Mouse (Mus musculus): ENCODE measurements at regions not wholly inside any gene's neighbourhood (a gene's known extent, or its start where the extent isn't known, plus 50 kb on each side); places are given as distances from the start of the nearest gene placed in this dataset.
"Not testable (repeated sequence)": the region's sequence is repeated elsewhere in the genome, so short reads cannot be mapped to it uniquely, and the experiment has no call there.

DNA sequence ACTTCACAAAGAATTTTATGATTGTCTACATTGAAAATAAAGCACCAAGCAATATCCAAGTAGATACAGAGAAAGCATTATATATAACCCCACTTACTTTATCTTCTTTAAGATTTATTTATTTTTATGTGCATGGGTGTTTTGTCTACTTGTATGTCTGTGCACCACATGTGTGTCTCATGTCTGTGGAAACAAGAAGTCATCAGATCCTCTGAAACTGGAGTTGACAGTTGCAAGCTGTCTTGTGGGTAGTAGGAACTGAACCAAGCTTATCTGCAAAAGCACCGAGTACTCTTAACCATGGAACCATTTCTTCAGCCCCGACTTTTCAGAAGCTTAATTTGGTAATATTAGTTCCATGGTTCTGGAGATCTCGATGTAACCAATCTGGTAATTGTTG, 151.2 kb upstream of the Tet2 start:
- DNase-seq (ENCODE audit: low read depth, low spot score): no peak
- ATAC-seq: no peak
- in situ Hi-C loops (cut with MboI; ENCODE audit: low pct_unique_long_range_greater_than_20kb): no loop called here
- ChIA-PET POLR2A (no interaction called here), CTCF (no interaction called here)
- no peak for TF ChIP-seq CTCF (IDR thresholded peaks at IDR 0.05)
- no peaks in the 10 kb centered on the region for H3K27me3 ChIP-seq

DNA sequence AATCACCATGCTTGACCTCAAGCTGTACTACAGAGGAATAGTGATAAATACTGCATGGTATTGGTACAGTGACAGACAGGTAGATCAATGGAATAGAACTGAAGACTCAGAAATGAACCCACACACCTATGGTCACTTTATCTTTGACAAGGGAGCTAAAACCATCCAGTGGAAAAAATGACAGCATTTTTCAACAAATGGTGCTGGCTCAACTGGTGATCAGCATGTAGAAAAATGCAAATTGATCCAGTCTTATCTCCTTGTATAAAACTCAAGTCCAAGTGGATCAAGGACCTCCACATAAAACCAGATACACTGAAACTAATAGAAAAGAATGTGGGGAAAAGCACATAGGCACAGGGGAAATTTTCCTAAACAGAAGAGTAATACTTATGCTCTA, 159.9 kb upstream of the Tet2 start:
- H3K27me3 ChIP-seq; in situ Hi-C loops (cut with MboI; ENCODE audit: low pct_unique_long_range_greater_than_20kb); DNase-seq (ENCODE audit: low read depth, low spot score); ATAC-seq; POLR2A ChIA-PET: not testable (repeated sequence)
- CTCF ChIA-PET: interaction anchor here (1.3 to 1.5 kb wide), 2 partner anchors 19 to 94 kb away, joined by 3 to 4 read pairs; no protein-coding TSS in a partner anchor

DNA sequence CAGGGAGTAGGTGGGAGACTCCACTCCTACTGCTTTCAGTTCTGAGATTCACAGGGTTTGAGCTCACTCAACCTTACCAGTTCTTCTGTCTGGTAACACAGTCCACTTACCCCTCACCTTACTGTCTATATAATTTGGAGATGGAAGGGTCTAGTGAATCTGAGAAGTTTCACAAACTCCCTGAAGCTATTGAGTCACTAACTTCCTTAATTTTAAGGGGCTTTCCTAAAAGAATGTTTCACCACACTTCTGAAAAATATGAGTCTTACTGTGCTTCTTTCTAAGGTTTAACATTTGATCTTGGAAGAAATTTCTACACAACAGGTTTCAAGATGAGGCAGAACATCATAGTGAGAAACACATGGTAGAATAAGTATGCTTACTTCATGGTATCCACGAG, 166.6 kb upstream of the Tet2 start:
- no peak for TF ChIP-seq CTCF (IDR thresholded peaks at IDR 0.05)
- POLR2A ChIA-PET: no interaction called here
- no peak for ATAC-seq
- in situ Hi-C loops (cut with MboI; ENCODE audit: low pct_unique_long_range_greater_than_20kb): no loop called here
- no peaks in the 10 kb centered on the region for H3K27me3 ChIP-seq
- CTCF ChIA-PET: interaction anchor here (0.9 kb wide), 1 partner anchor 11 kb away, joined by 3 read pairs; no protein-coding TSS in a partner anchor
- DNase-seq (ENCODE audit: low read depth, low spot score): no peak

- POLR2A ChIA-PET: no interaction called here
- ATAC-seq (no peak), DNase-seq (ENCODE audit: low read depth, low spot score) (no peak)
- H3K27me3 ChIP-seq: no peaks in the 10 kb centered on the region
- TF ChIP-seq CTCF (IDR thresholded peaks at IDR 0.05): no peak
- CTCF ChIA-PET: interaction anchor here (0.6 to 1.3 kb wide), 3 partner anchors 12 to 16 kb away, joined by 3 to 4 read pairs (median 3); no protein-coding TSS in a partner anchor
- in situ Hi-C loops (cut with MboI; ENCODE audit: low pct_unique_long_range_greater_than_20kb): no loop called here
Observed at GRCm38 (mm10) chr3:133722550-133723290, 177.8 kb upstream of the Tet2 start.

GRCm38 (mm10) chr3:133726831-133727230, 181.9 kb upstream of the Tet2 start:
- ATAC-seq (no peak), DNase-seq (ENCODE audit: low read depth, low spot score) (no peak)
- TF ChIP-seq CTCF (IDR thresholded peaks at IDR 0.05): no peak
- POLR2A ChIA-PET: no interaction called here
- in situ Hi-C loops (cut with MboI; ENCODE audit: low pct_unique_long_range_greater_than_20kb): no loop called here
- no peaks in the 10 kb centered on the region for H3K27me3 ChIP-seq
- CTCF ChIA-PET: interaction anchor here (2.5 kb wide), 1 partner anchor 16 kb away, joined by 6 read pairs; no protein-coding TSS in a partner anchor

GRCm38 (mm10) chr3:133735603-133736002, 190.7 kb upstream of the Tet2 start:
- DNase-seq (ENCODE audit: low read depth, low spot score) (no peak), ATAC-seq (no peak)
- ChIA-PET POLR2A (no interaction called here), CTCF (interaction anchor here (1.0 kb wide), 1 partner anchor 13 kb away, joined by 3 read pairs; no protein-coding TSS in a partner anchor)
- in situ Hi-C loops (cut with MboI; ENCODE audit: low pct_unique_long_range_greater_than_20kb): no loop called here
- no peak for TF ChIP-seq CTCF (IDR thresholded peaks at IDR 0.05)
- H3K27me3 ChIP-seq: peaks cover 2% of the 10 kb centered on the region

DNA sequence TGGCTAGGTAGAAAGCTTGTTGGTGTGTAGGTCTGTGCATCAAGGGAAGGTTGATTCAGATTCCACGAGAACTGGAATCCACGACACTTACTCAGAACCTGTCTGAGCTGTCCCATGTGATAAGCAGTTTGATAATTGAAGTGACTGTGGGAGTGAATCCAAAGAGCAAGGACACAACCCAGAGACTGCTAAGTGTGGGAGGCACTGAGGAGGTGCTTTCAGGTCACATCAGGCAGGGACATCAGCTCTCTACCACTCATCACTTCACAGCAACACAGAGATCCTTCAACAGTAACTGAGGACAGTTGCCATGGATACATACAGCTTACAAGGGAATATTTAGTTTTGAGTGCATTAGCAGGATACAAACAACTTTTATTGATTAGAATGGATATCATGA, 194.0 kb upstream of the Tet2 start:
- ChIA-PET CTCF (interaction anchor here (1.5 to 2.2 kb wide), 3 partner anchors 14 to 30 kb away, joined by 3 to 9 read pairs (median 4); no protein-coding TSS in a partner anchor), POLR2A (no interaction called here)
- no peak for ATAC-seq
- in situ Hi-C loops (cut with MboI; ENCODE audit: low pct_unique_long_range_greater_than_20kb): no loop called here
- no peak for DNase-seq (ENCODE audit: low read depth, low spot score)
- no peak for TF ChIP-seq CTCF (IDR thresholded peaks at IDR 0.05)
- H3K27me3 ChIP-seq: peaks cover 8% of the 10 kb centered on the region

GRCm38 (mm10) chr3:133744552-133745118, 199.7 kb upstream of the Tet2 start:
- H3K27me3 ChIP-seq: peaks cover 8% of the 10 kb centered on the region
- CTCF ChIA-PET: interaction anchor here (0.9 to 1.1 kb wide), 2 partner anchors 8 to 11 kb away, joined by 3 read pairs; no protein-coding TSS in a partner anchor
- TF ChIP-seq CTCF (IDR thresholded peaks at IDR 0.05): no peak
- in situ Hi-C loops (cut with MboI; ENCODE audit: low pct_unique_long_range_greater_than_20kb): no loop called here
- POLR2A ChIA-PET: no interaction called here
- DNase-seq (ENCODE audit: low read depth, low spot score) (no peak), ATAC-seq (no peak)

DNA sequence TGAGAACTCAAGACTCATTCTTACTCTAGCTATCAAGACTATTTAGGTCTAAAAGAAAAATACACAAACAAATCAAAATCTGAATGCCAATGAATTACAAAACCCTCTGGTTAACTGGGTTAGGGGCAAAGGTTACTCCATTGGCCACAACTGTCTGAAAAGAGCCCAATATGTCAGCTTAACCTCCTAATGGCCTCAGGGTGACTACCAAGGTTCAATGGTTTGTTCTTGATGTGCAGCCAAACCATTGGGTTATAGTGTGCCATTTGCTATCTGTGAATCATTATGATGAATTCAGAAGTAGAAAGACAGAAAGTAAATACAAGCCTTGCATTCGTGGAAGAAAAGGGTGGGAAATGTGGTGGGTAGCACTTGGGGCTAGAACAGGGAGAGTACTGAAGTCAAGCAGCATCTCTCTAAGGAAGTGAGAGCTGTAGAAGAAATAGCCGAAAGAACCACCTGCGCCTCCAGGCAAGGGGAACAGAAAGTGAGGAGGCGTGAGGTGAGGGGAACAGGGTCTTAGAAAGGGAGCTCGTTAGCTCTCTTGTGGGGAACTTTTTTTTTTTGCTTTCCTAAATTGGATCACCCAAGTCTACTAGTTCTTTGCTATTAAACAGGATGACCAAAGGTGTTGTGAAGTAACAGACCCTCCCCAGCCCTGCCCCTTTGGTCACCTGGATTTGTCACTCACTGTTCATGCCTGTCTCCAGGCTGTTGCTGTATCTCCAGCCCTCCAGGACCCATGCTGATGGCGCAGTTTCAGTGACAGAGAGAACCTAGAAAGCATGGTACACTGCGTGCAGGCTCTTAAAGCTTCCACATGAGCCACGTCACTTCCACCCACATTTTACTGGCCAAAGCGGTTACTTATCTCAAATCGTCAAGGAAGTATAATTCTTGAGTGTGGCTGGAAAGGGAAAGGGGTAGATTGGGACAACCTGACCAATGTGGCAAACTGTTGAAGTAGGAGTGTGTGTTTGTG, 204.1 kb upstream of the Tet2 start:
- DNase-seq (ENCODE audit: low read depth, low spot score) (no peak), ATAC-seq (no peak)
- CTCF ChIA-PET: no interaction called here

DNA sequence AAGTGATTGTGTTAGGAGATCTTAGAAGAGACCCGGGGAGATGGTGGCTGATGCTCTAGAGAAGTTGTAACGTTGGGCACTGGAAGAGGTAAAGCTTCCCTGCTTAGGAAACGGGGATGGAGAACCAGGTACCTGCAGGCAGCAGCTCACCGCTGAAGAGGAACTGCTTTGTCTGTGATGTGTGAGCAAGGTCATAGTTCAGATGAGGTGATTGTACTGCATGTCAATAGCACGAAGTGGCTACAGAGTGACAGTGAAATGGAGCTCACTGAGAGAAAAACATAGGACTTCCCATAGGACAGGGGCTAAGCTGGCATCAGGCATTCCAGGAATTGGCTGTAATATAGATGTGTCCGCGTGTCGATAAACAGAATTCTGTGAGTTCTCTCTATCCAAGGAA, 205.1 kb upstream of the Tet2 start:
- ChIA-PET POLR2A (no interaction called here), CTCF (no interaction called here)
- ATAC-seq: no peak
- no peak for TF ChIP-seq CTCF (IDR thresholded peaks at IDR 0.05)
- no peaks in the 10 kb centered on the region for H3K27me3 ChIP-seq
- in situ Hi-C loops (cut with MboI; ENCODE audit: low pct_unique_long_range_greater_than_20kb): no loop called here
- DNase-seq (ENCODE audit: low read depth, low spot score): no peak

More for the DNA sequence above, 204.1 kb upstream of the Tet2 start:
- POLR2A ChIA-PET: no interaction called here
- no peaks in the 10 kb centered on the region for H3K27me3 ChIP-seq
- in situ Hi-C loops (cut with MboI; ENCODE audit: low pct_unique_long_range_greater_than_20kb): no loop called here
- TF ChIP-seq CTCF (IDR thresholded peaks at IDR 0.05): no peak
